Mouse (Mus musculus) ES-E14 (cell line): ENCODE results near the gene Mrgprd.

Source experiments
- MAFK ChIP-seq: IDR thresholded peaks from 2 replicates; pipeline ENCODE4 v1.6.1; 2014; ENCODE audit warnings: mild to moderate bottlenecking, low read depth, low read length, inconsistent platforms; ENCODE audit not compliant: insufficient read depth
- ZC3H11A ChIP-seq: IDR thresholded peaks from 2 replicates; pipeline ENCODE4 v1.6.1; 2012; ENCODE audit warnings: low read depth, mild to moderate bottlenecking, inconsistent platforms, low read length, borderline replicate concordance

DNA sequence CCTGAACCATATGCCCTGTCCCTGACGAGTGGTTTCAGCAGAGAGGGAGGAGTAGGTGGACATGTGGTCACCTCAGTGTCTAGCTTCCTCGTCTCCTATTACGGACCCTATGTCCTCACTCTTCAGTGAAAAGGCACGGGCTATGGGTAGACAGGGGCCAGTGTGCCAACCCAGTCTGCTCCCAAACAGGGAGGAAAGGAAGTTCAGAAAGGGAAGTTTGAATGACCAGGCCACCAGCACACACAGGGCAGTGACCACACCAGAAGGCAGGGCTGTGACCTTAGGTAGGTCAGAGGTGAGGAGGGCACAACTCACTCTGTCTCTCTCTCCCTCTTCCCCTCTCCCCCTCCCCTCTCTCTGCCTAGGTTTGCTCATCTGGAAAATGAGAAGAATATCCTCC lies 31.6 kb upstream of the Mrgprd start:
- no peak for TF ChIP-seq ZC3H11A
- no peak for TF ChIP-seq MAFK
